Mouse (Mus musculus): ENCODE results near the gene Antxrl.

DNA sequence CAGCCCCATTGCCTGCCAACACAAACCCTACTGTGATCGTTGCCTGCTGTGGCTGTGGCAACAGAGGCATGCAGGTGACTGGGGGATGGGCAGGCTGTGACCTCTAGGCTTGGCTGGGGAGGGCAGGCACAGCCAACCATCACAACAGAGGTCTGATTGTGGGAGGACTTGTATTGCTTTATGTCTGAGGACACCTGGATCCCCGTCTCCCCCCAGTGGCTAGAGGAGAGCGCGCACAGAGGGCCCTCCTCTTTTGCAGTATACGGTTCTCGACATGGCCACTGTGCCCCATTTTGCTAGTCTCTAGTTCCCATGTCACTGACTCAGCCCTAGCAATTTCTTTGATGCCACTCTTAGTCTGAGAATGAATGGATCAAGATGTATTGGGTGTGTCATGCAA is 19.2 kb downstream of the Antxrl start:
- TF ChIP-seq TAL1 (IDR thresholded peaks at IDR 0.05; ENCODE audit: low read length): no peak
- TF ChIP-seq GATA1 (IDR thresholded peaks at IDR 0.05; ENCODE audit: low read length): no peak

All from erythroblast, embryonic 14.5 days (primary cell).